ENCODE assay signal across 29 mouse cellular contexts in the genomic region with DNA sequence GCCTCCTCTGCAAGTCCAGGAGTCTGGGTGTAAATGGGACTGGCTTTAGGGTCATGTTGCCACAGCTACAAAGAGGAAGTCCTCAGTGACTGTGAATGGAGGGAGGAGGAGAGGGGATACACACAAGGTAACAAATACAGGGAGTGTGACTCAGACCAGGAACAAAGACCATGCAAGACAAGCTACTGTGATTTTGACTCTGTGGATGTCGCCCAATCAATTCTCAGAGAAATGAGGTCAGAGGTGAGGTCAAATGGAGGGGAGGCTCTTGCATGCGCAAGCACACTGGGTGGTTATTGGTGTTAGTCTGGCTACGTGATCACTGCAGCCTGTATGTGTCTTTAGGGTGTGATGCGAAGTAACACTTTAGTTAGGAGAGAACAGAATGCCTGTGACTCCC. TPM values are rescaled to one million over a fixed set of nuclear protein-coding genes. Genes with fewer than 3 reads are reported as not detected.
DNase-seq lines count a peak whose midpoint lies in the region; ATAC-seq and TF ChIP-seq lines count a peak whose summit lies in the region.
"Had no signal": no experiment of that assay in that cellular context is flagged by ENCODE, and none has a peak within 500 bp of the region (broad histone marks: within the 10 kb centered on the region; RNA-seq: fewer than 3 reads in every experiment).

No protein-coding gene starts in this region.

- peak; percentile 58 for TF ChIP-seq EP300 in CH12.LX (IDR thresholded peaks at IDR 0.05; ENCODE audit: low read length)

- H3K79me2 ChIP-seq in CH12.LX (replicated peaks; ENCODE audit: control insufficient read depth, extremely low read depth, insufficient read depth, poor library complexity, severe bottlenecking) = no peaks in the 10 kb centered on the region

- no peaks in the 10 kb centered on the region for H3K36me3 ChIP-seq in limb, embryonic 11.5 days (ENCODE audit: control insufficient read depth, insufficient read depth, low read length)
- no peaks in the 10 kb centered on the region for H3K36me3 ChIP-seq in limb, embryonic 10.5 days
- no peaks in the 10 kb centered on the region for H3K36me3 ChIP-seq in CH12.LX (replicated peaks in 1 of 2; ENCODE audit: control insufficient read depth in 1 of 2, insufficient read depth in 1 of 2, low read length in 1 of 2)
- H3K36me3 ChIP-seq: embryonic facial prominence, embryonic 12.5 days; forebrain, embryonic 12.5 days; G1E; hindbrain, embryonic 10.5 days; intestine, embryonic 15.5 days had no signal

- no peak for TF ChIP-seq CTCF in CH12.LX (conservative IDR thresholded peaks at IDR 0.05 in 1 of 2, IDR thresholded peaks at IDR 0.05 in 1 of 2; ENCODE audit: low read depth in 2 of 2, low read length in 2 of 2)

- no peaks in the 10 kb centered on the region for H3K27me3 ChIP-seq in limb, embryonic 11.5 days (ENCODE audit: control insufficient read depth, insufficient read depth, low read length)
- H3K27me3 ChIP-seq in limb, embryonic 10.5 days (ENCODE audit: low read depth, poor library complexity, severe bottlenecking) = no peaks in the 10 kb centered on the region
- peaks cover 3% of the 10 kb centered on the region for H3K27me3 ChIP-seq in CH12.LX (replicated peaks)
- H3K27me3 ChIP-seq: embryonic facial prominence, embryonic 12.5 days; forebrain, embryonic 12.5 days; forebrain, embryonic 15.5 days; hindbrain, embryonic 13.5 days; intestine, embryonic 15.5 days; Patski had no signal

- H3K9me3 ChIP-seq in limb, embryonic 11.5 days (ENCODE audit: control insufficient read depth, low read length) = no peaks in the 10 kb centered on the region
- no peaks in the 10 kb centered on the region for H3K9me3 ChIP-seq in limb, embryonic 10.5 days (replicated peaks)
- no peaks in the 10 kb centered on the region for H3K9me3 ChIP-seq in CH12.LX (replicated peaks; ENCODE audit: low read length)
- H3K9me3 ChIP-seq: embryonic facial prominence, embryonic 12.5 days; forebrain, embryonic 12.5 days; forebrain, embryonic 15.5 days; hindbrain, embryonic 10.5 days; hindbrain, embryonic 13.5 days; intestine, embryonic 15.5 days had no signal

- no peak overlapping the region for H3K4me2 ChIP-seq in limb, embryonic 11.5 days (ENCODE audit: low read depth, severe bottlenecking)
- peak overlapping the region; percentile 97; the same call in 1 of the 2 replicates for H3K4me2 ChIP-seq in CH12.LX (ENCODE audit: insufficient read depth, low read depth, poor library complexity, severe bottlenecking)
- H3K4me2 ChIP-seq: embryonic facial prominence, embryonic 12.5 days; forebrain, embryonic 12.5 days; forebrain, embryonic 15.5 days; heart, embryonic 11.5 days; hindbrain, embryonic 13.5 days; intestine, embryonic 15.5 days had no signal

- no peak overlapping the region for H3K9ac ChIP-seq in limb, embryonic 11.5 days (ENCODE audit: low read length)
- peak overlapping the region; percentile 74; the same call in 1 of the 2 replicates for H3K9ac ChIP-seq in CH12.LX (ENCODE audit: insufficient read depth, low read depth)
- H3K9ac ChIP-seq: embryonic facial prominence, embryonic 12.5 days; forebrain, embryonic 12.5 days; forebrain, embryonic 15.5 days; hindbrain, embryonic 13.5 days; intestine, embryonic 15.5 days had no signal

- 23% methylated on average over 4 of the region's 4 CpGs for WGBS in limb, embryonic 11.5 days
- 27% methylated on average over 4 of the region's 4 CpGs for WGBS in limb, embryonic 10.5 days

- dilution Hi-C loops in CH12.LX (cut with MboI; ENCODE audit: extremely low pct_ligation_motif_present, extremely low pct_unique_long_range_greater_than_20kb, low sequenced_read_pairs) = no loop called here

- no peak for TF ChIP-seq RAD21 in CH12.LX (IDR thresholded peaks at IDR 0.05; ENCODE audit: low read depth, low read length)

- peaks cover 10% of the 10 kb centered on the region for H3K4me1 ChIP-seq in limb, embryonic 11.5 days (ENCODE audit: control insufficient read depth, insufficient read depth, low read length)
- peaks cover 40% of the 10 kb centered on the region for H3K4me1 ChIP-seq in limb, embryonic 10.5 days
- peaks cover 21 to 53% of the 10 kb centered on the region in 2 experiments for H3K4me1 ChIP-seq in CH12.LX (ENCODE audit: control insufficient read depth in 1 of 2, insufficient read depth in 2 of 2)
- H3K4me1 ChIP-seq: intestine, embryonic 15.5 days had no signal

- H3K4me3 ChIP-seq in limb, embryonic 11.5 days (ENCODE audit: low read depth, low read length) = no peak overlapping the region
- no peak overlapping the region for H3K4me3 ChIP-seq in limb, embryonic 10.5 days
- H3K4me3 ChIP-seq in CH12.LX (replicated peaks in 1 of 3; ENCODE audit: low read depth in 2 of 3, low read length in 2 of 3, poor library complexity in 1 of 3) = peak overlapping the region in 2 of 3 experiments; percentile 29 to 42
- H3K4me3 ChIP-seq: embryonic facial prominence, embryonic 12.5 days; erythroblast, embryonic 14.5 days; forebrain, embryonic 12.5 days; forebrain, embryonic 15.5 days; hindbrain, embryonic 10.5 days; hindbrain, embryonic 13.5 days; intestine, embryonic 15.5 days had no signal

- TF ChIP-seq POLR2A in CH12.LX (IDR thresholded peaks at IDR 0.05; ENCODE audit: low read depth, low read length) = peak; percentile 60

- intact Hi-C loops in heart, postnatal 14 days (cut with DNase I) = no loop called here

- in situ Hi-C loops in CH12.LX (cut with MboI; ENCODE audit: low pct_ligation_motif_present, low pct_unique_long_range_greater_than_20kb, low sequenced_read_pairs) = loop anchor here (25.0 kb wide), 1 partner anchor 1007 kb away; a partner anchor contains a TSS

- ATAC-seq in limb, embryonic 11.5 days (ENCODE audit: insufficient number of reproducible peaks, low FRiP score, low TSS enrichment, low read depth) = no peak
- ATAC-seq in megakaryocyte, adult 5-6 weeks (ENCODE audit: poor library complexity, severe bottlenecking) = peak; percentile 16; the same call in 1 of the 2 replicates
- no peak for ATAC-seq in activated CD4-positive, CD25-positive, alpha-beta regulatory T cell, adult 4 months
- ATAC-seq: CD4-positive, CD25-positive, alpha-beta regulatory T cell, adult 4 months; forebrain, embryonic 15.5 days; hindbrain, embryonic 16.5 days; intestine, embryonic 15.5 days; Patski had no signal

- DNase-seq in limb, embryonic 11.5 days (ENCODE audit: low spot score) = peak; percentile 27
- DNase-seq in limb, embryonic 10.5 days (ENCODE audit: low spot score) = no peak
- DNase-seq in CH12.LX (ENCODE audit: extremely low read depth) (peak; percentile 94), ZHBTc4 (ENCODE audit: low read depth, low spot score) (peak; percentile 36)
- no peak for DNase-seq in c-Kit-positive CD71-positive TER-119-positive erythroid progenitor cells, embryonic 14.5 days (ENCODE audit: low spot score)
- no peak for DNase-seq in heart, postnatal 14 days
- DNase-seq: adrenal gland, postnatal 10 days; adrenal gland, postnatal 36 days; cerebellum, adult 11-12 months; cerebellum, adult 8-10 months; cerebellum, postnatal 10 days; cerebellum, postnatal 36 days; gastrocnemius, postnatal 25 days; heart, postnatal 36 days; kidney, adult 11 months had no signal

- no peak overlapping the region for H3K27ac ChIP-seq in limb, embryonic 11.5 days (replicated peaks; ENCODE audit: low read depth, low read length)
- H3K27ac ChIP-seq in limb, embryonic 10.5 days = no peak overlapping the region
- peak overlapping the region; percentile 90 for H3K27ac ChIP-seq in CH12.LX (ENCODE audit: insufficient read depth, low read depth)
- H3K27ac ChIP-seq: embryonic facial prominence, embryonic 12.5 days; forebrain, embryonic 12.5 days; forebrain, embryonic 15.5 days; hindbrain, embryonic 10.5 days; hindbrain, embryonic 13.5 days; intestine, embryonic 15.5 days had no signal

TF ChIP-seq in CH12.LX, 34 proteins besides CTCF, POLR2A, EP300 and RAD21 (continues in another document):
- TF ChIP-seq JUN (IDR thresholded peaks at IDR 0.05; ENCODE audit: insufficient read depth, low read depth, low read length) (peak; percentile 90), BHLHE40 (IDR thresholded peaks at IDR 0.05; ENCODE audit: low read depth, low read length) (peak; percentile 71), POLR2AphosphoS2 (IDR thresholded peaks at IDR 0.05; ENCODE audit: low read depth, low read length) (no peak), ZNF384 (IDR thresholded peaks at IDR 0.05; ENCODE audit: low read depth, low read length) (no peak), ZMIZ1 (IDR thresholded peaks at IDR 0.05; ENCODE audit: low read depth, low read length) (peak; percentile 42), SMC3 (IDR thresholded peaks at IDR 0.05; ENCODE audit: low read depth, low read length) (no peak), IRF4 (IDR thresholded peaks at IDR 0.05; ENCODE audit: low read depth, low read length) (peak; percentile 96), MAX (IDR thresholded peaks at IDR 0.05; ENCODE audit: low read length) (no peak), JUND (conservative IDR thresholded peaks at IDR 0.05; ENCODE audit: low read depth, low read length) (peak; percentile 92), TCF12 (IDR thresholded peaks at IDR 0.05; ENCODE audit: low read depth, low read length) (0 out of 2 replicates have a peak, but pooled peaks have one; percentile 31), SIN3A (IDR thresholded peaks at IDR 0.05; ENCODE audit: low read length) (no peak; the same call in 1 of the 2 replicates), E2F4 (IDR thresholded peaks at IDR 0.05; ENCODE audit: insufficient replicate concordance, low read depth, low read length) (no peak), PAX5 (IDR thresholded peaks at IDR 0.05; ENCODE audit: low read length) (no peak), NRF1 (IDR thresholded peaks at IDR 0.05; ENCODE audit: low read depth, low read length) (peak; percentile 79), MYC (IDR thresholded peaks at IDR 0.05; ENCODE audit: low read depth, low read length) (no peak), MAZ (IDR thresholded peaks at IDR 0.05; ENCODE audit: low read depth, low read length) (no peak), HCFC1 (IDR thresholded peaks at IDR 0.05; ENCODE audit: low read depth, low read length) (peak; percentile 34; the same call in 1 of the 2 replicates), RCOR1 (conservative IDR thresholded peaks at IDR 0.05; ENCODE audit: low read depth, low read length) (no peak), ELF1 (IDR thresholded peaks at IDR 0.05; ENCODE audit: low read depth, low read length) (peak; percentile 79), ZC3H11A (IDR thresholded peaks at IDR 0.05; ENCODE audit: low read depth, low read length) (no peak)

RNA-seq across cellular contexts. Expression of a gene that starts 44.7 kb away (rescaled TPM):
- 1.8 and 2.3 TPM in 2 replicates for polyA plus RNA-seq in limb, embryonic 11.5 days (2014; fragmentation: Nextera tagmentation; extraction: Ambion mirVana)
- 1.2 and 1.7 TPM in 2 replicates for polyA plus RNA-seq in limb, embryonic 10.5 days (2016; fragmentation: Nextera tagmentation; extraction: Ambion mirVana)
- total RNA-seq in CH12.LX (2012; rRNA removed) = 0.50 and 0.59 TPM in 2 replicates
- total RNA-seq in CH12.LX (2014; rRNA removed) = 0.67 and 0.68 TPM in 2 replicates
- polyA plus RNA-seq in CH12.LX (2012; ENCODE audit: insufficient read length, low read depth) = 0.44 and 0.68 TPM in 2 replicates
- 1.4 and 1.7 TPM in 2 replicates for total RNA-seq in megakaryocyte, adult 5-6 weeks (2015)
- 1.7 and 1.9 TPM in 2 replicates for total RNA-seq in megakaryocyte, adult 5-6 weeks (2017)
- 1 to 10 TPM; 9.4 to 9.7 TPM for total RNA-seq in heart, postnatal 14 days (2021)
- polyA plus RNA-seq in activated CD4-positive, CD25-positive, alpha-beta regulatory T cell, adult 4 months (2017; shearing (Covaris generic)) = not detected
- polyA plus RNA-seq: CD4-positive, CD25-positive, alpha-beta regulatory T cell, adult 4 months; erythroblast, embryonic 14.5 days; G1E had no signal

Comparison
In these comparisons a context has a peak if more than half of its experiments do, and no peak if none do; other contexts are left out.
1. DNase-seq: peak in limb, embryonic 11.5 days (single experiment), CH12.LX (single experiment) and ZHBTc4 (single experiment); none in limb, embryonic 10.5 days (single experiment), c-Kit-positive CD71-positive TER-119-positive erythroid progenitor cells, embryonic 14.5 days (single experiment) and heart, postnatal 14 days (0 of 2).
2. H3K4me3 ChIP-seq: peak in CH12.LX (2 of 3); none in limb, embryonic 11.5 days (single experiment) and limb, embryonic 10.5 days (single experiment).